Mouse (Mus musculus): Measurements from ENCODE around the gene Fem1b. TPM values are rescaled to one million over a fixed set of nuclear protein-coding genes. Genes with fewer than 3 reads are reported as not detected.

Fem1b gene
- polyA plus RNA-seq, 1 experiment = 201 TPM

GRCm38 (mm10) chr9:62834906-62835305 is 23.2 kb upstream of the Fem1b start:
- Histone ChIP-seq H3K9me3 (replicated peaks; ENCODE audit: control insufficient read depth, insufficient read depth, low read length, poor library complexity, severe bottlenecking) (no peaks in the 10 kb centered on the region), H3K27ac (ENCODE audit: insufficient read depth, low read length) (no peak overlapping the region), H3K4me3 (ENCODE audit: low read depth, low read length) (no peak overlapping the region), H3K36me3 (ENCODE audit: control insufficient read depth, insufficient read depth, low read length, poor library complexity, severe bottlenecking) (no peaks in the 10 kb centered on the region), H3K27me3 (ENCODE audit: control insufficient read depth, insufficient read depth, low read length, poor library complexity, severe bottlenecking) (no peaks in the 10 kb centered on the region), H3K4me1 (ENCODE audit: control insufficient read depth, insufficient read depth, low read length) (peaks cover 5% of the 10 kb centered on the region), H3K9ac (ENCODE audit: low read depth, poor library complexity, severe bottlenecking) (no peak overlapping the region)
- TF ChIP-seq POLR2A (IDR thresholded peaks at IDR 0.05; ENCODE audit: insufficient read depth, low read length) (no peak), EP300 (IDR thresholded peaks at IDR 0.05; ENCODE audit: insufficient read depth, low read depth, low read length) (no peak), CTCF (IDR thresholded peaks at IDR 0.05; ENCODE audit: low read depth, low read length) (no peak)

GRCm38 (mm10) chr9:62829877-62830276 is 18.1 kb upstream of the Fem1b start:
- Histone ChIP-seq H3K27me3 (ENCODE audit: control insufficient read depth, insufficient read depth, low read length, poor library complexity, severe bottlenecking) (no peaks in the 10 kb centered on the region), H3K36me3 (ENCODE audit: control insufficient read depth, insufficient read depth, low read length, poor library complexity, severe bottlenecking) (no peaks in the 10 kb centered on the region), H3K27ac (ENCODE audit: insufficient read depth, low read length) (peak overlapping the region; percentile 98), H3K4me1 (ENCODE audit: control insufficient read depth, insufficient read depth, low read length) (peaks cover 8% of the 10 kb centered on the region), H3K9ac (ENCODE audit: low read depth, poor library complexity, severe bottlenecking) (peak overlapping the region; percentile 84), H3K9me3 (replicated peaks; ENCODE audit: control insufficient read depth, insufficient read depth, low read length, poor library complexity, severe bottlenecking) (no peaks in the 10 kb centered on the region), H3K4me3 (ENCODE audit: low read depth, low read length) (peak overlapping the region; percentile 25)
- TF ChIP-seq EP300 (IDR thresholded peaks at IDR 0.05; ENCODE audit: insufficient read depth, low read depth, low read length) (peak; percentile 99), CTCF (IDR thresholded peaks at IDR 0.05; ENCODE audit: low read depth, low read length) (no peak)

- Histone ChIP-seq H3K9ac (ENCODE audit: low read depth, poor library complexity, severe bottlenecking) (no peak overlapping the region), H3K36me3 (ENCODE audit: control insufficient read depth, insufficient read depth, low read length, poor library complexity, severe bottlenecking) (no peaks in the 10 kb centered on the region), H3K27me3 (ENCODE audit: control insufficient read depth, insufficient read depth, low read length, poor library complexity, severe bottlenecking) (no peaks in the 10 kb centered on the region), H3K4me1 (ENCODE audit: control insufficient read depth, insufficient read depth, low read length) (peaks cover 8% of the 10 kb centered on the region), H3K27ac (ENCODE audit: insufficient read depth, low read length) (peak overlapping the region; percentile 96; the same call in 1 of the 2 replicates), H3K9me3 (replicated peaks; ENCODE audit: control insufficient read depth, insufficient read depth, low read length, poor library complexity, severe bottlenecking) (no peaks in the 10 kb centered on the region), H3K4me3 (ENCODE audit: low read depth, low read length) (no peak overlapping the region)
- peak; percentile 95 for TF ChIP-seq EP300 (IDR thresholded peaks at IDR 0.05; ENCODE audit: insufficient read depth, low read depth, low read length)
- TF ChIP-seq POLR2A (IDR thresholded peaks at IDR 0.05; ENCODE audit: insufficient read depth, low read length) = peak; percentile 50
- TF ChIP-seq CTCF (IDR thresholded peaks at IDR 0.05; ENCODE audit: low read depth, low read length) = peak; percentile 88
These were observed 16.9 kb upstream of the Fem1b start for GRCm38 (mm10) chr9:62828662-62829086.

GRCm38 (mm10) chr9:62827939-62828652 is 16.4 kb upstream of the Fem1b start:
- H3K4me3 ChIP-seq (ENCODE audit: low read depth, low read length) = peak overlapping the region; percentile 60
- peaks cover 5% of the 10 kb centered on the region for H3K4me1 ChIP-seq (ENCODE audit: control insufficient read depth, insufficient read depth, low read length)
- H3K36me3 ChIP-seq (ENCODE audit: control insufficient read depth, insufficient read depth, low read length, poor library complexity, severe bottlenecking) = no peaks in the 10 kb centered on the region
- no peaks in the 10 kb centered on the region for H3K27me3 ChIP-seq (ENCODE audit: control insufficient read depth, insufficient read depth, low read length, poor library complexity, severe bottlenecking)
- H3K9me3 ChIP-seq (replicated peaks; ENCODE audit: control insufficient read depth, insufficient read depth, low read length, poor library complexity, severe bottlenecking) = no peaks in the 10 kb centered on the region
- peak overlapping the region; percentile 96 for H3K27ac ChIP-seq (ENCODE audit: insufficient read depth, low read length)
- H3K9ac ChIP-seq (ENCODE audit: low read depth, poor library complexity, severe bottlenecking) = peak overlapping the region; percentile 60
- TF ChIP-seq CTCF (IDR thresholded peaks at IDR 0.05; ENCODE audit: low read depth, low read length) = no peak

- peak overlapping the region; percentile 48 for H3K4me3 ChIP-seq (ENCODE audit: low read depth, low read length)
- H3K4me1 ChIP-seq (ENCODE audit: control insufficient read depth, insufficient read depth, low read length) = peaks cover 5% of the 10 kb centered on the region
- peak overlapping the region; percentile 96 for H3K27ac ChIP-seq (ENCODE audit: insufficient read depth, low read length)
- H3K9ac ChIP-seq (ENCODE audit: low read depth, poor library complexity, severe bottlenecking) = peak overlapping the region; percentile 60
- H3K9me3 ChIP-seq (replicated peaks; ENCODE audit: control insufficient read depth, insufficient read depth, low read length, poor library complexity, severe bottlenecking) = no peaks in the 10 kb centered on the region
- H3K36me3 ChIP-seq (ENCODE audit: control insufficient read depth, insufficient read depth, low read length, poor library complexity, severe bottlenecking) = no peaks in the 10 kb centered on the region
- TF ChIP-seq EP300 (IDR thresholded peaks at IDR 0.05; ENCODE audit: insufficient read depth, low read depth, low read length) (no peak), POLR2A (IDR thresholded peaks at IDR 0.05; ENCODE audit: insufficient read depth, low read length) (no peak), CTCF (IDR thresholded peaks at IDR 0.05; ENCODE audit: low read depth, low read length) (no peak)
- no peaks in the 10 kb centered on the region for H3K27me3 ChIP-seq (ENCODE audit: control insufficient read depth, insufficient read depth, low read length, poor library complexity, severe bottlenecking)
These were observed 14.7 kb upstream of the Fem1b start for GRCm38 (mm10) chr9:62826456-62826855.

- H3K27ac ChIP-seq (ENCODE audit: insufficient read depth, low read length) = peak overlapping the region; percentile 96
- H3K9me3 ChIP-seq (replicated peaks; ENCODE audit: control insufficient read depth, insufficient read depth, low read length, poor library complexity, severe bottlenecking) = no peaks in the 10 kb centered on the region
- peak overlapping the region; percentile 48 for H3K4me3 ChIP-seq (ENCODE audit: low read depth, low read length)
- TF ChIP-seq CTCF (IDR thresholded peaks at IDR 0.05; ENCODE audit: low read depth, low read length) = no peak
- TF ChIP-seq POLR2A (IDR thresholded peaks at IDR 0.05; ENCODE audit: insufficient read depth, low read length) = peak; percentile 50
- TF ChIP-seq EP300 (IDR thresholded peaks at IDR 0.05; ENCODE audit: insufficient read depth, low read depth, low read length) = 0 out of 2 replicates have a peak, but pooled peaks have one; percentile 11
- H3K9ac ChIP-seq (ENCODE audit: low read depth, poor library complexity, severe bottlenecking) = peak overlapping the region; percentile 60
- no peaks in the 10 kb centered on the region for H3K27me3 ChIP-seq (ENCODE audit: control insufficient read depth, insufficient read depth, low read length, poor library complexity, severe bottlenecking)
- no peaks in the 10 kb centered on the region for H3K36me3 ChIP-seq (ENCODE audit: control insufficient read depth, insufficient read depth, low read length, poor library complexity, severe bottlenecking)
- H3K4me1 ChIP-seq (ENCODE audit: control insufficient read depth, insufficient read depth, low read length) = peaks cover 4% of the 10 kb centered on the region
These were observed 14.2 kb upstream of the Fem1b start for GRCm38 (mm10) chr9:62825791-62826393.
